Mouse (Mus musculus): ENCODE measurements at regions not wholly inside any gene's neighbourhood (a gene's known extent, or its start where the extent isn't known, plus 50 kb on each side); places are given as distances from the start of the nearest gene placed in this dataset.

GRCm38 (mm10) chr3:115590716-115591115 lies 124.2 kb downstream of the S1pr1 start:
- no peak overlapping the region for H3K27ac ChIP-seq (ENCODE audit: insufficient read depth, low read length)
- no peak for TF ChIP-seq EP300 (IDR thresholded peaks at IDR 0.05; ENCODE audit: insufficient read depth, low read depth, low read length)
- no peak for TF ChIP-seq CTCF (IDR thresholded peaks at IDR 0.05; ENCODE audit: low read depth, low read length)
- TF ChIP-seq POLR2A (IDR thresholded peaks at IDR 0.05; ENCODE audit: insufficient read depth, low read length) = no peak
- H3K9ac ChIP-seq (ENCODE audit: low read depth, poor library complexity, severe bottlenecking) = no peak overlapping the region
- H3K4me1 ChIP-seq (ENCODE audit: control insufficient read depth, insufficient read depth, low read length) = no peaks in the 10 kb centered on the region
- no peaks in the 10 kb centered on the region for H3K36me3 ChIP-seq (ENCODE audit: control insufficient read depth, insufficient read depth, low read length, poor library complexity, severe bottlenecking)
- H3K4me3 ChIP-seq (ENCODE audit: low read depth, low read length) = no peak overlapping the region
- H3K9me3 ChIP-seq (replicated peaks; ENCODE audit: control insufficient read depth, insufficient read depth, low read length, poor library complexity, severe bottlenecking) = no peaks in the 10 kb centered on the region
- H3K27me3 ChIP-seq (ENCODE audit: control insufficient read depth, insufficient read depth, low read length, poor library complexity, severe bottlenecking) = no peaks in the 10 kb centered on the region

DNA sequence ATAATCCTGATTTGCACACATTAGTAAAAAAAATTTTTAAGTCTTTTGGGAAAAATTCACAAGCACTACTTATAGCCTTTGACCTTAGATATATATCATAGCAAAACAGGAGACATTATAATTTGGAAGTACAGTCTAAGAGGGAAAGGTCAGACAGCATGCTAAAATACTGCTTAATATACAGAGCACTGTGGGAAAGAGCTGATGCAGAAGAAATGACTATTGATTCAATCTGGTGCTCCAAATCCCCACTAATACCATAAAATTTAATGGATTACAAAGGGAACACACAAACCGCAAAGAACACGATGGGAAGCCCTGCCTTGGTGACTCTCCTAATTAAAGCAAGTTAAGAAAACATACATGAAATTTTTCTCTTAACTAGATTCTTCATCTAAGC lies 126.3 kb downstream of the S1pr1 start:
- Histone ChIP-seq H3K27ac (ENCODE audit: insufficient read depth, low read length) (no peak overlapping the region), H3K9me3 (replicated peaks; ENCODE audit: control insufficient read depth, insufficient read depth, low read length, poor library complexity, severe bottlenecking) (no peaks in the 10 kb centered on the region), H3K4me3 (ENCODE audit: low read depth, low read length) (no peak overlapping the region), H3K36me3 (ENCODE audit: control insufficient read depth, insufficient read depth, low read length, poor library complexity, severe bottlenecking) (no peaks in the 10 kb centered on the region), H3K27me3 (ENCODE audit: control insufficient read depth, insufficient read depth, low read length, poor library complexity, severe bottlenecking) (no peaks in the 10 kb centered on the region), H3K4me1 (ENCODE audit: control insufficient read depth, insufficient read depth, low read length) (no peaks in the 10 kb centered on the region), H3K9ac (ENCODE audit: low read depth, poor library complexity, severe bottlenecking) (no peak overlapping the region)
- no peak for TF ChIP-seq POLR2A (IDR thresholded peaks at IDR 0.05; ENCODE audit: insufficient read depth, low read length)
- TF ChIP-seq CTCF (IDR thresholded peaks at IDR 0.05; ENCODE audit: low read depth, low read length) = no peak
- no peak for TF ChIP-seq EP300 (IDR thresholded peaks at IDR 0.05; ENCODE audit: insufficient read depth, low read depth, low read length)

- Histone ChIP-seq H3K4me1 (ENCODE audit: control insufficient read depth, insufficient read depth, low read length) (no peaks in the 10 kb centered on the region), H3K36me3 (ENCODE audit: control insufficient read depth, insufficient read depth, low read length, poor library complexity, severe bottlenecking) (no peaks in the 10 kb centered on the region), H3K27me3 (ENCODE audit: control insufficient read depth, insufficient read depth, low read length, poor library complexity, severe bottlenecking) (no peaks in the 10 kb centered on the region), H3K9me3 (replicated peaks; ENCODE audit: control insufficient read depth, insufficient read depth, low read length, poor library complexity, severe bottlenecking) (no peaks in the 10 kb centered on the region), H3K4me3 (ENCODE audit: low read depth, low read length) (no peak overlapping the region), H3K27ac (ENCODE audit: insufficient read depth, low read length) (no peak overlapping the region), H3K9ac (ENCODE audit: low read depth, poor library complexity, severe bottlenecking) (no peak overlapping the region)
- TF ChIP-seq EP300 (IDR thresholded peaks at IDR 0.05; ENCODE audit: insufficient read depth, low read depth, low read length) = no peak
- TF ChIP-seq CTCF (IDR thresholded peaks at IDR 0.05; ENCODE audit: low read depth, low read length) = no peak
- no peak for TF ChIP-seq POLR2A (IDR thresholded peaks at IDR 0.05; ENCODE audit: insufficient read depth, low read length)
These were observed 134.5 kb downstream of the S1pr1 start for GRCm38 (mm10) chr3:115580131-115580932.

GRCm38 (mm10) chr3:115575371-115575770 lies 139.5 kb downstream of the S1pr1 start:
- Histone ChIP-seq H3K4me1 (ENCODE audit: control insufficient read depth, insufficient read depth, low read length) (peaks cover 1% of the 10 kb centered on the region), H3K27me3 (ENCODE audit: control insufficient read depth, insufficient read depth, low read length, poor library complexity, severe bottlenecking) (no peaks in the 10 kb centered on the region), H3K9ac (ENCODE audit: low read depth, poor library complexity, severe bottlenecking) (no peak overlapping the region), H3K9me3 (replicated peaks; ENCODE audit: control insufficient read depth, insufficient read depth, low read length, poor library complexity, severe bottlenecking) (no peaks in the 10 kb centered on the region), H3K27ac (ENCODE audit: insufficient read depth, low read length) (no peak overlapping the region), H3K4me3 (ENCODE audit: low read depth, low read length) (no peak overlapping the region), H3K36me3 (ENCODE audit: control insufficient read depth, insufficient read depth, low read length, poor library complexity, severe bottlenecking) (no peaks in the 10 kb centered on the region)
- TF ChIP-seq EP300 (IDR thresholded peaks at IDR 0.05; ENCODE audit: insufficient read depth, low read depth, low read length) (no peak), CTCF (IDR thresholded peaks at IDR 0.05; ENCODE audit: low read depth, low read length) (no peak), POLR2A (IDR thresholded peaks at IDR 0.05; ENCODE audit: insufficient read depth, low read length) (no peak)

DNA sequence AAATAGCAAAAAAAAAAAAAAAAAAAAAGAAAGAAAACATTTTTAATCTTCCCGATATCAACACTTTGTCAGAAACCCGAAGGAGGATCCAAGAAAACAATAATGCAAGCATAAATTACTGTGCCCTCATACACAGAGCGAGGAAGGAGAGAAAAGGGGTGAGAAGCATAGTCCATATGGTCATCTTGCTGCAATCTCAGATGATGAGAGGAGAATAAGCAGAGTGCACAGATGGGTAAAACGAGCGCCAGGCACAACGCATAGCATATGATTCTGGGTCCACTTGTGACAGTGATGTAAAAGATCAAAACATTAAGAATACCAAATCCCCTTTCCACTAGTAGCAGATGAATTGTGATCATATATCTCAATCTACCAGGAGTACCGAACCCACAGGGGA lies 152.1 kb downstream of the S1pr1 start:
- TF ChIP-seq EP300 (IDR thresholded peaks at IDR 0.05; ENCODE audit: insufficient read depth, low read depth, low read length) (no peak), POLR2A (IDR thresholded peaks at IDR 0.05; ENCODE audit: insufficient read depth, low read length) (no peak), CTCF (IDR thresholded peaks at IDR 0.05; ENCODE audit: low read depth, low read length) (no peak)
- Histone ChIP-seq H3K9me3 (replicated peaks; ENCODE audit: control insufficient read depth, insufficient read depth, low read length, poor library complexity, severe bottlenecking) (no peaks in the 10 kb centered on the region), H3K9ac (ENCODE audit: low read depth, poor library complexity, severe bottlenecking) (no peak overlapping the region), H3K27ac (ENCODE audit: insufficient read depth, low read length) (no peak overlapping the region), H3K27me3 (ENCODE audit: control insufficient read depth, insufficient read depth, low read length, poor library complexity, severe bottlenecking) (no peaks in the 10 kb centered on the region), H3K4me1 (ENCODE audit: control insufficient read depth, insufficient read depth, low read length) (no peaks in the 10 kb centered on the region), H3K4me3 (ENCODE audit: low read depth, low read length) (no peak overlapping the region), H3K36me3 (ENCODE audit: control insufficient read depth, insufficient read depth, low read length, poor library complexity, severe bottlenecking) (no peaks in the 10 kb centered on the region)

Data from ES-Bruce4 (cell line).